Mouse (Mus musculus): Measurements from ENCODE around the gene Atpif1. TPM values are rescaled to one million over a fixed set of nuclear protein-coding genes. Genes with fewer than 3 reads are reported as not detected.

The Atpif1 gene
- total and polyA plus RNA-seq, 3 experiments, result 240 to 1,005 (median 797) TPM

DNA sequence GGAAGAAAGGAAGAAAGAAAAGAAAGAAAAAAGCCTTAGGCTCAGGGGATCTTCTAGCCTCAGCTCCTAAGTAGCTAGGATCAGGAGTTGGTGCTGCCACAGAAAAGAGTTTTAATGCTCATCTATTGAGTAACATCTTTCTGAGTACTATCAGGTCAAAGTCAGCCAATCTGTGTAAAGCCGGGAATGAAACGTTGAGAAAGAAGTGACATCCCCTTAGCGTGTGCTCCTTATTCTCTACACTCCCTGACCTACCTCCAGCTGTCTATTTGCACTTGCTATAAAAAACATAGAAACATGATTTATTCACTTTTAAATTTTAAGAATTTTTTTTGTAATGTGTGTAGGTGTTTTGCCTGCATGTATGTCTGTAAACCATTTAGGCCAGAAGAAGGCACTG is 14.3 kb downstream of the Atpif1 start:
- TF ChIP-seq GATA2 (IDR thresholded peaks at IDR 0.05; ENCODE audit: borderline replicate concordance, low read depth, low read length) (no peak), POLR2AphosphoS5 (IDR thresholded peaks at IDR 0.05; ENCODE audit: insufficient replicate concordance, low read depth, low read length) (no peak), GATA1 (IDR thresholded peaks at IDR 0.05; ENCODE audit: borderline replicate concordance, low read length) (no peak), CTCF (IDR thresholded peaks at IDR 0.05; ENCODE audit: low read depth, low read length) (no peak), TAL1 (conservative IDR thresholded peaks at IDR 0.05; ENCODE audit: low read depth, low read length) (no peak)
- Histone ChIP-seq H3K36me3 (replicated peaks) (no peaks in the 10 kb centered on the region), H3K4me3 (ENCODE audit: low read depth, low read length) (no peak overlapping the region), H3K9me3 (replicated peaks) (no peaks in the 10 kb centered on the region), H3K4me1 (ENCODE audit: insufficient read depth, low read depth, low read length) (peaks cover 26% of the 10 kb centered on the region), H3K27me3 (ENCODE audit: insufficient read depth, low read length) (no peaks in the 10 kb centered on the region)
- no peak for ATAC-seq (ENCODE audit: extremely low read depth, insufficient number of reproducible peaks, low FRiP score, poor library complexity, severe bottlenecking)
- DNase-seq (ENCODE audit: low spot score), result no peak

DNA sequence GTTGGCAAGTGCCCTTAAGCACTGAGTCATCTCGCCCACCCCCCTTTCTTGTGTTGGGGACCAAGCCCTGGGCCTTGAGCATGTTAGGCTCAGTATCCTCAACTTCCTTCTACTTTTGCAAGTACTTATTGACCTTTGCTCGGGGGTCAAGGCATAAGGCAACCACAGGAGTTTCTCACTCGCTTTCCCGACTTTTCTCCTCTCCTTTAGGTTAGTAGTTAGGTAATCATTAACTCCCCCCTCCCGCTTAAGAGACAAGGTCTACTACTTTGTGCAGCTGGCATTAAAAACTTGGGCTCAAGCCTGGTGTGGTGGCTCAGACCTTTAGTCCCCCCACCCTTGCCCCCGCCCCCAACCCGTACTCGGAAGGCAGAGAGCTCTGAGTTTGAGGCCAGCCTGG is 15.4 kb downstream of the Atpif1 start:
- no peak for ATAC-seq (ENCODE audit: extremely low read depth, insufficient number of reproducible peaks, low FRiP score, poor library complexity, severe bottlenecking)
- no peak for DNase-seq (ENCODE audit: low spot score)
- Histone ChIP-seq H3K9me3 (replicated peaks) (no peaks in the 10 kb centered on the region), H3K36me3 (replicated peaks) (no peaks in the 10 kb centered on the region), H3K4me3 (ENCODE audit: low read depth, low read length) (no peak overlapping the region), H3K4me1 (ENCODE audit: insufficient read depth, low read depth, low read length) (peaks cover 33% of the 10 kb centered on the region), H3K27me3 (ENCODE audit: insufficient read depth, low read length) (no peaks in the 10 kb centered on the region)
- TF ChIP-seq POLR2AphosphoS5 (IDR thresholded peaks at IDR 0.05; ENCODE audit: insufficient replicate concordance, low read depth, low read length) (no peak), GATA1 (IDR thresholded peaks at IDR 0.05; ENCODE audit: borderline replicate concordance, low read length) (no peak), TAL1 (conservative IDR thresholded peaks at IDR 0.05; ENCODE audit: low read depth, low read length) (no peak), CTCF (IDR thresholded peaks at IDR 0.05; ENCODE audit: low read depth, low read length) (no peak), GATA2 (IDR thresholded peaks at IDR 0.05; ENCODE audit: borderline replicate concordance, low read depth, low read length) (no peak)

- DNase-seq (ENCODE audit: low spot score) (peak; percentile 84), ATAC-seq (ENCODE audit: extremely low read depth, insufficient number of reproducible peaks, low FRiP score, poor library complexity, severe bottlenecking) (peak; percentile 88)
- Histone ChIP-seq H3K27me3 (ENCODE audit: insufficient read depth, low read length) (no peaks in the 10 kb centered on the region), H3K4me3 (ENCODE audit: low read depth, low read length) (peak overlapping the region; percentile 68), H3K4me1 (ENCODE audit: insufficient read depth, low read depth, low read length) (peaks cover 48% of the 10 kb centered on the region), H3K9me3 (replicated peaks) (no peaks in the 10 kb centered on the region), H3K36me3 (replicated peaks) (no peaks in the 10 kb centered on the region)
- TF ChIP-seq GATA2 (IDR thresholded peaks at IDR 0.05; ENCODE audit: borderline replicate concordance, low read depth, low read length) (no peak), TAL1 (conservative IDR thresholded peaks at IDR 0.05; ENCODE audit: low read depth, low read length) (no peak), POLR2AphosphoS5 (IDR thresholded peaks at IDR 0.05; ENCODE audit: insufficient replicate concordance, low read depth, low read length) (no peak), GATA1 (IDR thresholded peaks at IDR 0.05; ENCODE audit: borderline replicate concordance, low read length) (no peak), CTCF (IDR thresholded peaks at IDR 0.05; ENCODE audit: low read depth, low read length) (no peak)
These were observed 17.9 kb downstream of the Atpif1 start for GRCm38 (mm10) chr4:132515369-132516155.

- DNase-seq (ENCODE audit: low spot score) (no peak), ATAC-seq (ENCODE audit: extremely low read depth, insufficient number of reproducible peaks, low FRiP score, poor library complexity, severe bottlenecking) (no peak)
- TF ChIP-seq CTCF (IDR thresholded peaks at IDR 0.05; ENCODE audit: low read depth, low read length), result peak; percentile 54; the same call in 1 of the 2 replicates
- TF ChIP-seq GATA1 (IDR thresholded peaks at IDR 0.05; ENCODE audit: borderline replicate concordance, low read length), result no peak
- TF ChIP-seq TAL1 (conservative IDR thresholded peaks at IDR 0.05; ENCODE audit: low read depth, low read length), result no peak
- no peak for TF ChIP-seq POLR2AphosphoS5 (IDR thresholded peaks at IDR 0.05; ENCODE audit: insufficient replicate concordance, low read depth, low read length)
- TF ChIP-seq GATA2 (IDR thresholded peaks at IDR 0.05; ENCODE audit: borderline replicate concordance, low read depth, low read length), result no peak
- H3K27me3 ChIP-seq (ENCODE audit: insufficient read depth, low read length), result no peaks in the 10 kb centered on the region
- H3K9me3 ChIP-seq (replicated peaks), result no peaks in the 10 kb centered on the region
- H3K4me3 ChIP-seq (ENCODE audit: low read depth, low read length), result peak overlapping the region; percentile 68; the same call in 1 of the 2 replicates
- peaks cover 52% of the 10 kb centered on the region for H3K4me1 ChIP-seq (ENCODE audit: insufficient read depth, low read depth, low read length)
- H3K36me3 ChIP-seq (replicated peaks), result no peaks in the 10 kb centered on the region
These were observed 18.8 kb downstream of the Atpif1 start for GRCm38 (mm10) chr4:132514555-132515135.

DNA sequence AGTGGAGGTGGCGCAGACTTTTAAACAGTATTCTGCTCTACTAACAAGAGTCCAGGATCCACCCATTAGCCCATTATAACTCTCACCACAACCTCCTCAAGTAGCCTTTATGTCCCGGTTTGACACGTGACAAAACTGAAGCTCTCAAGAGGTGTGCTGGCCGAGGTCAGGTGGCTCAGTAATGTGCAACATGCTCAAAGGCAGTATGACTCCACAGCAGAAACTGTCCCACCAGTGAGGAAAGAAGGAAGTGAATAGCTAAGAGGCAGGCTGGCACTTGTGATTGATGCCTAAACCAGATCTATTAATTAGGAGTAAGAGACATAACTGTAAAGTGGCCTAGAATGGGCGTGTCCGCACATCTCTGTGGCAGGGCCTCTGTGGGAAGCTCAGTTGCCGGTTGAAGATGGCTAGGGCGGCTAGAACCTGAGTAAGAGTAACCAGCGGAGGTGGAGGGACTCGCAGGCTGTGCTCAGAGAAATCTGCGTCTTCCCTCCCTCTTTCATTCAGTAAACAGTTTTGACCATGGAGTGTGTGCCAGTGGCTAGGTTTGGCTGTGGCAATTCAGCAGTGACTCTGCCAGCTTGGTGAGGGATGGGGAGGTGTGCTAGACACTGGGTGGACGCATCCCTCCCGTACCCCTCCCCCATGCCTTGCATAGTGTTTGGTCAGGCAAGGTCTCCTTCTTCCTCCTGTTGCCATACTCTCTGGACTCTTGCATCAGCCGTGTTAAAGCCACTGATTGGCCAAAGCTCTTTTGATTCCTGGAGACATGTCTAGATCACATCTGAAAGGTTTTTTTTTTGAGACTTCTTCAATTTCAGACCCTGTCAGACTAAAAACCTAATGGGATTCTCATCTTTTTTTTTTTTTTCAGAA is 19.8 kb downstream of the Atpif1 start:
- peak overlapping the region; percentile 67 for H3K4me3 ChIP-seq (ENCODE audit: low read depth, low read length)
- H3K27me3 ChIP-seq (ENCODE audit: insufficient read depth, low read length), result no peaks in the 10 kb centered on the region
- DNase-seq (ENCODE audit: low spot score) (no peak), ATAC-seq (ENCODE audit: extremely low read depth, insufficient number of reproducible peaks, low FRiP score, poor library complexity, severe bottlenecking) (peak; percentile 6; the same call in 1 of the 2 replicates)
- TF ChIP-seq TAL1 (conservative IDR thresholded peaks at IDR 0.05; ENCODE audit: low read depth, low read length) (no peak), POLR2AphosphoS5 (IDR thresholded peaks at IDR 0.05; ENCODE audit: insufficient replicate concordance, low read depth, low read length) (no peak), GATA2 (IDR thresholded peaks at IDR 0.05; ENCODE audit: borderline replicate concordance, low read depth, low read length) (no peak), GATA1 (IDR thresholded peaks at IDR 0.05; ENCODE audit: borderline replicate concordance, low read length) (no peak), CTCF (IDR thresholded peaks at IDR 0.05; ENCODE audit: low read depth, low read length) (no peak)
- H3K9me3 ChIP-seq (replicated peaks), result no peaks in the 10 kb centered on the region
- peaks cover 61% of the 10 kb centered on the region for H3K4me1 ChIP-seq (ENCODE audit: insufficient read depth, low read depth, low read length)
- H3K36me3 ChIP-seq (replicated peaks), result no peaks in the 10 kb centered on the region
